ENCODE assay signal across 9 mouse cellular contexts in the genomic region with DNA sequence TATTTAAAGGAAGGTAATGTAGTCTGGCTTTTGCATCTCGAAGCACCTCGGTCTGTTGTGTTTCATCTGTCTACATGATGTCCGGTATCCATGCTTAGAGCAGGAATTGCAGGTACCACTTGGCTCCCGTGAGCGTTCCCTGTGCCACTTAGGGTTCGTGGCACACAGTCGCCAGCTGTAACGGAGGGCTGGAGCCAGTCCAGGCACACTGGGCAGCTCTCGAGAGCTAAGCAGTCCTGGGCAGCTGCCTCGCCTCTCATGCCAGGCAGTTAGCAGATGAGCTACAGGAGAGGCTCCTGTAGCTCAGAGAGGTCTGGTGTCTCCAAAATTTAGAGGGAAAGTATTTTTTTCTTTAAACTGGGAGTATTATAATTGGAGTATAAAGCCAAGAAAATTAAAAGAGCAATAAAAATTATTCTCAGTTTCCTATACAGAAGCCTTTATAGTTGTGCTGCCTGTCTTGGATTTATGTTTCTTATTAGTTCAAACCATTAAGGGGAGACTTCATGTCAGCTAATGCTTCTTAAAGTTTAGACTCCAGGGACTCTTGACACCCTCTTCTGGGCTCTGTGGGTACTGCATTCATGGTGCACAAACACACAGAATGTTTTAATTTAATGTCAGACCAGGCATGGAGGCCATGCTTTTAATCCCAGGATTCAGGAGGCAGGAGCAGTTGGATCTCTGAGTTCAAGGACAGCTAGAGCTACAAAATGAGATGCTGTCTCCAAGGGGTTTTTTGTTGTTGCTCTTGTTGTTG. TPM values are rescaled to one million over a fixed set of nuclear protein-coding genes. Genes with fewer than 3 reads are reported as not detected.
A peak's percentile ranks its signal among the peaks of the same experiment; 100 is the strongest.
DNase-seq lines count a peak whose midpoint lies in the region; TF ChIP-seq lines count a peak whose summit lies in the region.
"Had no signal": no experiment of that assay in that cellular context is flagged by ENCODE, and none has a peak within 500 bp of the region (broad histone marks: within the 10 kb centered on the region; RNA-seq: fewer than 3 reads in every experiment).

No protein-coding gene starts in this region.

- H3K9me3 ChIP-seq in ES-Bruce4 (replicated peaks; ENCODE audit: control insufficient read depth, insufficient read depth, low read length, poor library complexity, severe bottlenecking) = no peaks in the 10 kb centered on the region
- H3K9me3 ChIP-seq: embryonic facial prominence, embryonic 13.5 days had no signal

- H3K4me3 ChIP-seq in ES-Bruce4 (ENCODE audit: low read depth, low read length) = no peak overlapping the region
- H3K4me3 ChIP-seq: embryonic facial prominence, embryonic 13.5 days had no signal

- TF ChIP-seq POLR2A in ES-Bruce4 (IDR thresholded peaks at IDR 0.05; ENCODE audit: insufficient read depth, low read length) = no peak

- peak overlapping the region; percentile 55; the same call in 1 of the 2 replicates for H3K27ac ChIP-seq in ES-Bruce4 (ENCODE audit: insufficient read depth, low read length)
- H3K27ac ChIP-seq: embryonic facial prominence, embryonic 13.5 days had no signal

- peaks cover 2% of the 10 kb centered on the region for H3K4me1 ChIP-seq in ES-Bruce4 (ENCODE audit: control insufficient read depth, insufficient read depth, low read length)
- H3K4me1 ChIP-seq: embryonic facial prominence, embryonic 13.5 days had no signal

- no peak overlapping the region for H3K9ac ChIP-seq in ES-Bruce4 (ENCODE audit: low read depth, poor library complexity, severe bottlenecking)
- H3K9ac ChIP-seq: embryonic facial prominence, embryonic 13.5 days had no signal

- TF ChIP-seq CTCF in ES-Bruce4 (IDR thresholded peaks at IDR 0.05; ENCODE audit: low read depth, low read length) = no peak

- TF ChIP-seq EP300 in ES-Bruce4 (IDR thresholded peaks at IDR 0.05; ENCODE audit: insufficient read depth, low read depth, low read length) = no peak

- no peaks in the 10 kb centered on the region for H3K27me3 ChIP-seq in ES-Bruce4 (ENCODE audit: control insufficient read depth, insufficient read depth, low read length, poor library complexity, severe bottlenecking)
- H3K27me3 ChIP-seq: embryonic facial prominence, embryonic 13.5 days had no signal

- DNase-seq in layer of hippocampus, postnatal 10 days (ENCODE audit: low spot score in 2 of 2) = peak; percentile 56 to 59
- DNase-seq in layer of hippocampus, postnatal 14 days (ENCODE audit: low spot score in 2 of 2) = no peak
- peak; percentile 86 for DNase-seq in ZHBTc4 (ENCODE audit: low read depth, low spot score)
- peak; percentile 44 to 77 for DNase-seq in kidney, postnatal 36 days
- DNase-seq in spleen, postnatal 4 days (ENCODE audit: low spot score in 2 of 2) = peak; percentile 70 to 86
- DNase-seq in urinary bladder, postnatal 4 days (ENCODE audit: low spot score in 2 of 2) = no peak

- H3K36me3 ChIP-seq in ES-Bruce4 (ENCODE audit: control insufficient read depth, insufficient read depth, low read length, poor library complexity, severe bottlenecking) = peaks cover 41% of the 10 kb centered on the region

RNA-seq across cellular contexts. Expression of a gene that starts 24.0 kb away (rescaled TPM):
- 1 to 10 TPM; 2.0 to 3.1 TPM for total RNA-seq in layer of hippocampus, postnatal 10 days (2021)
- total RNA-seq in layer of hippocampus, postnatal 14 days (2021) = 1 to 10 TPM; 2.5 to 3.1 TPM
- polyA plus RNA-seq in ES-Bruce4 (2011; ENCODE audit: insufficient read depth, insufficient read length, low read depth, missing spikeins) = 6.8 and 7.4 TPM in 2 replicates
- polyA plus RNA-seq: stomach, embryonic 16.5 days had no signal

RNA-seq across cellular contexts. Expression of a gene that starts 35.5 kb away (rescaled TPM):
- total RNA-seq in layer of hippocampus, postnatal 10 days (2021) = 1 to 10 TPM in 1 of 2 experiments, under 1 TPM in 1; 0.69 to 1.0 TPM
- total RNA-seq in layer of hippocampus, postnatal 14 days (2021) = under 1 TPM; 0.36 to 0.41 TPM
- 1.9 and 2.3 TPM in 2 replicates for polyA plus RNA-seq in ES-Bruce4 (2011; ENCODE audit: insufficient read depth, insufficient read length, low read depth, missing spikeins)

RNA-seq across cellular contexts. Expression of a gene that starts 41.7 kb away (rescaled TPM):
- 100 to 1,000 TPM; 191 to 198 TPM for total RNA-seq in layer of hippocampus, postnatal 10 days (2021)
- total RNA-seq in layer of hippocampus, postnatal 14 days (2021) = 100 to 1,000 TPM; 187 to 189 TPM
- polyA plus RNA-seq in ES-Bruce4 (2011; ENCODE audit: insufficient read depth, insufficient read length, low read depth, missing spikeins) = 205 and 210 TPM in 2 replicates

RNA-seq across cellular contexts. Expression of a gene that starts 55.9 kb away (rescaled TPM):
- total RNA-seq in layer of hippocampus, postnatal 10 days (2021) = 1 to 10 TPM; 6.5 to 9.0 TPM
- total RNA-seq in layer of hippocampus, postnatal 14 days (2021) = 1 to 10 TPM; 5.1 to 5.3 TPM
- 43.2 and 52.0 TPM in 2 replicates for polyA plus RNA-seq in ES-Bruce4 (2011; ENCODE audit: insufficient read depth, insufficient read length, low read depth, missing spikeins)

Comparison
In these comparisons a context has a peak if more than half of its experiments do, and no peak if none do; other contexts are left out.
1. DNase-seq: peak in layer of hippocampus, postnatal 10 days (2 of 2), ZHBTc4 (single experiment), kidney, postnatal 36 days (2 of 2) and spleen, postnatal 4 days (2 of 2); none in layer of hippocampus, postnatal 14 days (0 of 2) and urinary bladder, postnatal 4 days (0 of 2).